Mouse (Mus musculus): ENCODE measurements at regions not wholly inside any gene's neighbourhood (a gene's known extent, or its start where the extent isn't known, plus 50 kb on each side); places are given as distances from the start of the nearest gene placed in this dataset.

DNA sequence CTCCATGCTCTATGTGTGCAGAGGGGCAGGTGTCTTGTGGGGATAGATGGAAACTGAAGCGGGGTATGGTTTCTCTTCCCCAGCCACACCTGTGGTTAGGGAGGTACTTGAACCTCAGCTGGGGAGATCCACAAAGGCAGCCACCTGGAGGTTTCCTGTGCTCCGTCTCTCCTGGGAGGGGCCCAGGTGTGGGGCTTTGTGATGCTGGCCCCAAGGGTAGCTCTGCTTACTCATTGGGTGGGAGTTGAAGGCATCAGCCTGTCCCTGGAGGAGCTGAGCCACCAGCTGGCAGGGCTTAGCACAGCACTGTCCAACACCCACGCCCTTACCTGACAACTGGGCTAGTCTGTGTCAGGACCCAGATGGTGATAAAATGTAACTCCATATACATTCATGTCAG, 81.4 kb downstream of the Lhx2 start:
- no peak for DNase-seq (ENCODE audit: low spot score in 2 of 2)

DNA sequence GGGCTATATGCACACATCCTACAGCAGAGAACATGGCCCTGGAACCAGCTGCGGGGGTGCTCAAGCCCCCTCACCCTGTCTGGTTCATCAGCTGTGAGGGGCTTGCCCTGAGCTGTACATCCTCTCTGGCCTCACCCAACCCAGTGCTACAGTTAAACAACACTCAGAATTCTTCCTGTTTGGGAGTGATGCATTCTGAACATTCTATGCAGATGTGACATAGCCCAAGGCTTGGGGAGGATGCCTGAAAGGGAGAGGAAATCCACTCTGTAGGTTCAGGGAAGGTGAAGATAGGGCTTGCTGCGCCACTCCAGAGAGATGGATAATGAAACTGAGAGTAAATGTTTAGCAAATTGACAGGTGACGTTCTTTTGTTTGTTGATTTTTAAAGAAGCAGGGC, 83.3 kb downstream of the Lhx2 start:
- DNase-seq (ENCODE audit: low spot score in 2 of 2) = no peak

DNA sequence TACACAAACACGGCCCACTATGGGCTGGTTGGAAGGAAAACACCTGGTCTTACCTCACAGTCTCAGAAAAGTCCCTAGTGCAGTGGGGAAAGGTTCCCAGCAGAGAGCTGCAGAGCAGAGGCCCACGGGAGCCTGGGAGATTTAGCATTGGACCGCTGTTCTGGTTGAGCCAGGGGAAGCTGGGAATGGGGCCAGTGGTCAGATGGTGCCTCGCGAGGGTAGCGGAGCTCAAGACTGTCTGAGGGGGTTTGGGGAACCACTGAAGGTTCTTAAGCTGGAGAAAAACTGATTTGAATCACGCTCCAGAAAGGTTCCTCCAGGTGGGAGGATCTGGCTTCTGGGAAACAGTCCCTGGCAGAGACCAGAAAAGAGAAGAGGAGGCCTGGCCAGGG, 84.8 kb downstream of the Lhx2 start:
- no peak for DNase-seq (ENCODE audit: low spot score in 2 of 2)

DNA sequence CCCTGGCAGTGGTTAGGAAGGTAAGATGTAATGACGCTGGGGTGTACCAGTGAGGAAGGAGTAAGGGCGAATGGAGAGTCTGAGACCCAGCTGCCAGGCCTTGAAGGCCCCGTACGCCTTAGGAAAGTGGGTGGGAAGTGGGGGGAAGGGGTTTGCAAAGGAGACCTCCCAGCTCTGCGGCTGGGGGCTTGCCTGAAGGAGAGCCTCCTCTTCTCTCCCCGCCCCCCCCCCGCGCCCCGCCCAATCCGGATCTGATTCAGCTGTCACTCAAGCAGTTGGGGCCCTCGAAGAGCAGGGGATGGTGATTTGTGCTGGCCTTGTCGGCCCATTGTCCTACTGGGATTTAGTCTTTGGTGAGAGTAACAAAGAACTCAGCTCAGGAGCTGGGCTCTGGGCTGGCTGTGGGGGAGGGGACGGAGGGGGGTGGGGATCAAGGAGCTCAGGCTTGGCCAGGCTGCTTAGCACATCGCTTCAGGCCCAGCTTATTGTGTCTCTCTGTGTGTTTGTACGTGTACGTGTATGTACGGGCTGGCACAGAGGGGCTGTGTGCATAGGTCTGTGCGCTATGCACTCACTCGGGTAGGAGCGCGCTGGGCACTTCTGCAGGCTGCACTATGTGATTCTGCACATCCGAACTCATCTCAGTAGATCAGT, 85.3 kb downstream of the Lhx2 start:
- DNase-seq (ENCODE audit: low spot score in 2 of 2) = no peak

DNA sequence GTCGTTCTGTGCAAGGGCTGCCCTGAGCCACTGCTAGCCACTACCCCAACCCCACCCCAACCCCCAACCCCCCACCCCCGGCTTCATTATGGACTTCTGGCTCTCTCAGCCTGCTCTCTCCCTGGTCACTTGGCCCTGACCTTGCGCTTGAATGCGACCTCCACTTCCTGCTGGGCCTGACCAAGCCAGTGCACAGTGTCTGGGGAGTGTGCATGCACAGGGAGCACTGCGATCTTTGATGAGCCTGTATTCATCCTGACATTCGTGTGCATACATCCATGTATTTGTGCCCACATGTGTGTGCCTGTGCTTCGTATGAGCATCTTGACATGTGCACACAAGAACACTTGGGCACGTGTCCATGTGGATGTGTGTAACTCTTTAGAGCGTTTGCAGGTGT, 85.9 kb downstream of the Lhx2 start:
- no peak for DNase-seq (ENCODE audit: low spot score in 2 of 2)

DNA sequence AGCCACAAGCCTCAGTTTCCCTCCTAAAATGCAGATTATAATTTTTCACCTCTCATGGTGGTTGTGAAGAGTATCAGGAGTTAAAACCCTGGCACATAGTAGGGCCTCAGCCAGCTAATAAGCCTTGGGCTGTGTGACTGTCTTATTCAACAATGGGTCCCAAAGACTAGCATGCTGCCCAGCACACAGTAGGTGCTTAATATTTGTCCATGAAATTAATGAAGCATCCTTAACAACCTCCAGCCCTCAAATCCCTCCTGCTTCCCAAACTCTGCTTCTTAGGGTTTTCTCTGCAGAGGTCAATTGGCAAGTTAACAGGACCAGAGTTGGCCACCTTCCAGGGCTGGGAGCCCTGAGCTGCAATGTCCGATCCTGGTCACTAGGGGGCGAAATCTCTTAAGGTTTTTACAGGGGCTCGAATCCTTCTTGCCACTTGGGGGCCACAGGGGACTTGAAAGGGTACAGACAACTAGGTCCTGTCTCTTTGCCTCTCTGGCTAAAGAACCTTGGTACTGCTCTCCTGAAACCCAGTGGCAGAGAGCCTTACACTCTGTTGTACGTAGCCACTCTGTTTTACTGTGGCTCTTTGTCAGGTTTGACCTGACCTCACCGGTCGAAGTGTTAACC, 81.6 kb upstream of the Nek6 start:
- peak; percentile 63 to 67 for DNase-seq (ENCODE audit: low spot score in 2 of 2)

DNA sequence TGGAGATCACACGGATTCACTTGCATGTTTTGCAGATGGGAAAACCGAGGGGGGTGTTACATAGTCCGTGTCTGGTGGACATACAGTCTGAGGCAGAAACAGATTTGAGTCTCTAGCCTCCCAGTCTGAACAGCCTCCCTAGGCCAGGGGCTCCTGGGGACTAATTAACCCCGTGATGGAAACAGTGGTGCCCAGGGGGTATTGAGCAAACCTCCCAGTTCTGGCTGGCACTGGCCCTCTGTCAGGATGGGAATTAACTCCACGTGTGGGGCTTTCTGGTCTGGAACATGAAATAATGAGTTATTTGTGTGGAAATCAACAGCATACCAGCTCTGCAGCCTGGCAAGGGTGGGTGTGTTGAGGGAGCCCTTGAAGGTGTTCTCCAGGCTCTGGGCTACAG, 79.9 kb upstream of the Nek6 start:
- no peak for DNase-seq (ENCODE audit: low spot score in 2 of 2)

DNA sequence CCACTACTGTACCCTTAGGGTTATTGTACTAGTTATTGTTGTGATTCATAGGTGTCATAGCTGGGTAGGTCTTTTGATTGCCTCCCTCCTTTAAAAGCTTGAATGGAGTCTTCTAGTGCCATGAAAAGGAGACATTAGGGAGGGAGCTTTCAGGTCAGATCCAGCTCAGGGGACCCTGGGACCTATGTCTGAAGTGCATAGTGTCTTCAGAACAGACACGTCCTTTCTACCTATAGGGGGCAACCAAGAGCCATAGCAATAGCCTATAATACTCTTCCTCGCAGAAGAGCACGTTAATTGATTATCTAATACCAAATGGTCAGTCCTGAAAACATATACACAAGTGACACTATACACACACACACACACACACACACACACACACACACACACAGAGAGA, 77.7 kb upstream of the Nek6 start:
- no peak for DNase-seq (ENCODE audit: low spot score in 2 of 2)

DNA sequence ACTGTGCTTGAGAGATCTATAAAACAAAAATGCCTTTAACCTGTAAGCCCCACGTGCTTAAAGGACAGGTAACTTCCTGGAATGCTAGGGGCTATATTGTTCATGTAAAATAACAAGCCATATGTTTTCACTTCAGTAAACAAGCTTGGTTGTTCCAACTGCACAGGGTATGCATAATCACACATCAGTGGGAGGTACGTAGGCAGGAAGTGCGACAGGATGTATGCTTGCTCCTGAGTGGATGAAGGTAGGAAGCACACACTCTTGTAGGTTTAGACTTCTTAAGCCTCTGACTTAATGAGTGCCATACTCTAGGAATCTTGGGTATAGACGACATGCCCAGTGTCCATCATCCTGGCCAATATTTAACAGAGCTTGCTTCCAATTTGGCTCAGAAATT, 74.7 kb upstream of the Nek6 start:
- no peak for DNase-seq (ENCODE audit: low spot score in 2 of 2)

DNA sequence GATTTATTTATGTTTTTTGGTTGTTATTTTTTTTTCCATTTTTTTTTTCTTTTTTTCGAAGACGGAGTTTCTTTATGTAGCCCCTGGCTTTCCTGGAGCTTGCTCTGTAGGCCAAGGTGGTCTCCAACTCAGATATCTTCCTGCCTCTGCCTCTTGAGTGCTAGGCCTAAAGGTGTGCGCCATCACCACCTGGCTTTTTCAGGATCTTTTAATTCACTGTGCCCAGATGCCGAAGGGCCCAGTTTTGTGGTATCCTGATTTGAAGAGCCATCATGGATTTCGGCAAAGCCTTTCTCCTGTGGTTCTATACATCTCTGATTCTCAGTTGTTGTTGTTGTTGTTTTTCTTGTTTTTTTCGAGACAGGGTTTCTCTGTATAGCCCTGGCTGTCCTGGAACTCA, 72.3 kb upstream of the Nek6 start:
- DNase-seq (ENCODE audit: low spot score in 2 of 2) = no peak

DNA sequence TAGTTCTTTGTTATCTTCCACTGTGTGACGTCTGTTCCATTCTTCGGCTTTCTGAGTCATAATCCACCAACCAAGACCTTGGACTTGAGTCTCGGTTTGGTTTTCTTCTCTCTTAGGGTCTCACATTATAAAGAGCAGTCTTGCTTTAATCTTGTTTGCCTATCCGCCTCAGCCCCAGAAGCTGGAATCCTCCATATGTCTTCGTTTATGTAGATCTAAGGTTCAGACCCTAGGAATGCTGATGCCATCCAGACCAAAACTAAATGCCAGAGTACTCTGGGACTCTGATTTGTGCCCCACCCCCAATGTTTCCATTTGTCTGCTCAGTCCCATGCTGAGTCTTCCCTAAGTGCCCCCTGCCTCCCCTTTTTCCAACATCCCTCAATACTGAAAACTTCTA, 71.5 kb upstream of the Nek6 start:
- no peak for DNase-seq (ENCODE audit: low spot score in 2 of 2)

DNA sequence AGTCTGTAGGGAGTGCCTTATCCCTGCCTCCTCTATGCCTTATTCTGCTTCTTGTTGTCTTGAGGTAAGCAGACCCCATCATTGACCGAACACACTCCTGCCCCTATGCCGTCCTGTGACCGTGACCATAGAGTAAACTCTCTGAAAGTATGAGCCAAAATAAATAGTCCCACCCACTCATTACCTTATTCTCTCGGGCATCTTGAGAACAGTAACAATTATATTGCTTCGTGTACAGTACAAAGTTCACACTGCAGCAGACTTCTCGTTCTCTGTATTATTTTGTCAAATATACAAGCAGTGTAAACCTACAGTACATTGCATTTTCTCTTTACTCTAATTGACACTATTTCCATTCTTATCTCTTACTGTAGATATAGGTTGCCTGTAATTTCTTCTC, 62.4 kb upstream of the Nek6 start:
- DNase-seq (ENCODE audit: low spot score in 2 of 2) = no peak

DNA sequence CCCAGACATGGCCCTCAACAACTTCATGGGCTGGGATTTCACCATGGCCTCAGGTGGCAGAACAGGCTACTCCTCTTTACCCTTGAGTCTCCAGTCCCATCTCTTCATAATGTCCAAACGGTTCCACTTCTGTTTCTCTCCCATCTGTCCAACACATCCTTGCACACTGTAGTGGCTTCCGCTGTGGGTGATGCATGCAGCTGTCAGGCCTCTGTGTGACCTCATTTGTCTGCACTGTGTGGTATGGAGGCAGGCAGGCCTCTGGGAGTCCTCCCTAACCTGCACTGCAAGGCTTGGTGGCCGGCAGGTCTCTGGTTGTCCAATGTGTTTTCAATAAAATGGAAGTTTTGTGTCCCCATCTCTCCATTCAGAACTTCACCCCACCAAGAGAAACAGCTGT, 54.9 kb upstream of the Nek6 start:
- no peak for DNase-seq (ENCODE audit: low spot score in 2 of 2)

DNA sequence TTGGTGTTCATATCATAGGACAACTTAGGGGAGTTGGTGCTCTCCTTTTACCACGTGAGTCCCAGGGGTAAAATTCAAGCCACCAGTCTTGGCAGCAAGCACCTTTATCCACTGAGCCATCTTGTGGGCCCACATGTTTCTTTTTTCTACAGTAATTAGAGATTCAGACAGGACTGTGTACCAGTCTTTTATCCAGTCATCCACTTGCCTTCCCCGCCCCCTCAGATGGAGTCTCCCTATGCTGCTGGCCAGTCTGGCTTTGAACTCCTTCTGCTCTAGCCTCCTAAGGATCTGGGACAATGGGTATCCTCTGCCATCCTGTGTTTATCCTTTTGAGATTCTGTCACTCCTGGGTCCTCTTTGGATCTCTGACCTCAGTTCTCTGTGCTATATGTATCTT, 51.1 kb upstream of the Nek6 start:
- DNase-seq (ENCODE audit: low spot score in 2 of 2) = no peak

DNA sequence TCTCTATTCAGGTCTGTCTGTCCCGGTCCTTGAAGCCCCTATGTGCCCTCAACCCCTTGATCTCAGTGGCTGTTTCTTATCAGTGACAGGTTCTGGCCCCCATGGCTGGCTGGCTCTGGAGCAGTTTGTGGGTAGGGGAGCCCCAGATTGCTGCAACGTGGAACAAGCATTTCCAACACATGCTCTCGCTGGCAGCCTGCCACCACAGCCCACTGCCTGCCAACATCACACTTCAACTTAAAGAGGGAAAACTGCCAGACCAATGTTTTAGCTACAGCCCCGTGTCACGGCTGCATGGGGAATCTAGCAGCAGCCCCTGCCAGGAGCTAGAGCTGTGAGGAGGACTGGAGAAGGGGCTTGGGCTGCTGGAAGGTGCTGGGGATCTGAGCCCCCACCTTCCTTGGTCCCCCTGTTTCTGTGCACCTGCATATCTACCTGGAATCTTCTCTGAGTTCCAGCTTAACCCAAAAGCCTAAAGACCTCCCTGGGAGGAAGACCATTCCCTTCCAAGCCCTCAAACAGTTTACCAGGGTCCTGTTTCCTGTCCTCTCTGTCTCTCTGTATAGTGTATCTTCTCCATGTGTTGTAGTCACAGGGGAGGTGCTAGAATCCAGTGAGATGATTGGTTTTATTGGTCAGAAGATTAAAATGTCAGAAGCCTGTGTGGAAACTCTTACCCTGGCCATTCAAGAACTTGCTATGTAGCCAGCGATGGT, 50.5 kb upstream of the Nek6 start:
- no peak for DNase-seq (ENCODE audit: low spot score in 2 of 2)

Data from adrenal gland, postnatal 4 days (tissue).